12 mouse cellular contexts compared by ENCODE assay signal in the genomic region with DNA sequence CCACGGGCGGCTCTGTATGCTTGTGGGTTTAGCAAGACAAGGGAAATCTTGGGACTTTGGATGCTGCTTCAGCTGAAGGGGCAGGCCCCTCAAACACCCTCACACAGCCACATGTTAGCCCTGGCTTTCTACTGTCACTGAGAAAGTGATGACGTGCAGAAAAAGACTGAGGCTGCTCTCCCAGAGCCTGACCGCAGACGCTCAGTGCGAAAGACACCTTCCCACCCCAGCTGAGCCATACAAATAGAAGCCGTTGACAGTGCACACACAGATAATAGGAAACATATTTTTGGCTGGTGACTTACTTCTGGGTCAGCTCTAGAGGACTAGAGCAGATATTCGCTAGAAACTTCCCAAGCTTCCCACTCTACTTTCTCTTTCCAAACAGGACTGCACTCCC.
"Had no signal": no experiment of that assay in that cellular context is flagged by ENCODE, and none has a peak within 500 bp of the region (broad histone marks: within the 10 kb centered on the region; RNA-seq: fewer than 3 reads in every experiment).

No protein-coding gene starts in this region.

- H3K27me3 ChIP-seq: limb, embryonic 13.5 days; liver, embryonic 15.5 days; midbrain, embryonic 13.5 days; neural tube, embryonic 15.5 days had no signal

- H3K9ac ChIP-seq: limb, embryonic 13.5 days; liver, embryonic 15.5 days; midbrain, embryonic 13.5 days; neural tube, embryonic 15.5 days had no signal

- ATAC-seq: lung, postnatal 0 days; midbrain, embryonic 13.5 days had no signal

- H3K4me2 ChIP-seq: limb, embryonic 13.5 days; liver, embryonic 11.5 days; liver, embryonic 15.5 days; midbrain, embryonic 13.5 days; neural tube, embryonic 15.5 days had no signal

- DNase-seq: kidney, postnatal 36 days; lung, adult 2 months; lung, postnatal 36 days; thymus, postnatal 4 days had no signal

- H3K27ac ChIP-seq: kidney, postnatal 0 days; limb, embryonic 13.5 days; liver, embryonic 15.5 days; midbrain, embryonic 13.5 days; neural tube, embryonic 15.5 days; stomach, postnatal 0 days had no signal

- H3K36me3 ChIP-seq: limb, embryonic 13.5 days; liver, embryonic 15.5 days; midbrain, embryonic 13.5 days; neural tube, embryonic 15.5 days had no signal

- H3K4me3 ChIP-seq: limb, embryonic 13.5 days; liver, embryonic 15.5 days; midbrain, embryonic 13.5 days; neural tube, embryonic 15.5 days had no signal

- H3K9me3 ChIP-seq: liver, embryonic 15.5 days; midbrain, embryonic 13.5 days; neural tube, embryonic 15.5 days had no signal

- H3K4me1 ChIP-seq: limb, embryonic 13.5 days; liver, embryonic 15.5 days; midbrain, embryonic 13.5 days; neural tube, embryonic 15.5 days had no signal
